Mouse (Mus musculus) lung, adult 2 months (tissue): ENCODE data around the gene Arhgap28.

ENCODE experiments used
- CTCF ChIP-seq: fragments of 200-500 bp; IDR thresholded peaks from 2 replicates; pipeline ENCODE4 v1.5.1; 2011; ENCODE audit warnings: mild to moderate bottlenecking, low read length, control low read depth; ENCODE audit not compliant: insufficient read depth
- POLR2A ChIP-seq: fragments of 200-500 bp; IDR thresholded peaks from 2 replicates; pipeline ENCODE4 v1.6.1; 2011; ENCODE audit warnings: low read depth, mild to moderate bottlenecking, control low read depth, low read length, borderline replicate concordance; ENCODE audit errors: extremely low read depth

GRCm38 (mm10) chr17:68011606-68012005 lies 7.7 kb upstream of the Arhgap28 start:
- TF ChIP-seq CTCF (no peak), POLR2A (no peak)
